ENCODE assay signal across 9 mouse cellular contexts in genomic region chr2:170469616-170470308, GRCm38 (mm10). TPM values are rescaled to one million over a fixed set of nuclear protein-coding genes. Genes with fewer than 3 reads are reported as not detected.
DNase-seq lines count a peak whose midpoint lies in the region; ATAC-seq and TF ChIP-seq lines count a peak whose summit lies in the region.
"Had no signal": no experiment of that assay in that cellular context is flagged by ENCODE, and none has a peak within 500 bp of the region (broad histone marks: within the 10 kb centered on the region; RNA-seq: fewer than 3 reads in every experiment).

No protein-coding gene starts in this region.

- H3K27ac ChIP-seq in embryonic facial prominence, embryonic 14.5 days (replicated peaks; ENCODE audit: low read depth, low read length), result no peak overlapping the region
- no peak overlapping the region for H3K27ac ChIP-seq in hindbrain, postnatal 0 days
- H3K27ac ChIP-seq in left cerebral cortex, adult 2 months, result no peak overlapping the region
- H3K27ac ChIP-seq: liver, embryonic 14.5 days had no signal

- H3K4me3 ChIP-seq in embryonic facial prominence, embryonic 14.5 days (ENCODE audit: low read depth, low read length), result no peak overlapping the region
- no peak overlapping the region for H3K4me3 ChIP-seq in hindbrain, postnatal 0 days (ENCODE audit: low read length)
- no peak overlapping the region for H3K4me3 ChIP-seq in left cerebral cortex, adult 2 months

- TF ChIP-seq CTCF in hindbrain, postnatal 0 days (IDR thresholded peaks at IDR 0.05; ENCODE audit: low read depth), result no peak
- TF ChIP-seq CTCF in left cerebral cortex, adult 2 months (IDR thresholded peaks at IDR 0.05), result no peak

- H3K9me3 ChIP-seq in embryonic facial prominence, embryonic 14.5 days (ENCODE audit: control insufficient read depth, low read length), result no peaks in the 10 kb centered on the region
- H3K9me3 ChIP-seq in hindbrain, postnatal 0 days (ENCODE audit: low read length), result no peaks in the 10 kb centered on the region

- H3K36me3 ChIP-seq in embryonic facial prominence, embryonic 14.5 days (ENCODE audit: control insufficient read depth, insufficient read depth, low read length), result no peaks in the 10 kb centered on the region
- no peaks in the 10 kb centered on the region for H3K36me3 ChIP-seq in hindbrain, postnatal 0 days (ENCODE audit: insufficient read depth, low read length)

- intact Hi-C loops in left cerebral cortex, adult 2 months (cut with DNase I), result no loop called here

- WGBS in embryonic facial prominence, embryonic 14.5 days, result 8% methylated on average over 10 of the region's 10 CpGs
- WGBS in hindbrain, postnatal 0 days, result 18% methylated on average over 10 of the region's 10 CpGs

- peak overlapping the region; percentile 7; the same call in 1 of the 2 replicates for H3K4me2 ChIP-seq in embryonic facial prominence, embryonic 14.5 days (ENCODE audit: low read depth, low read length)
- H3K4me2 ChIP-seq in hindbrain, postnatal 0 days (ENCODE audit: low read depth, low read length), result peak overlapping the region; percentile 23; the same call in 1 of the 2 replicates

- no peak for ATAC-seq in embryonic facial prominence, embryonic 14.5 days (ENCODE audit: low read depth)
- peak; percentile 66; the same call in 1 of the 2 replicates for ATAC-seq in hindbrain, postnatal 0 days

- no peak overlapping the region for H3K9ac ChIP-seq in embryonic facial prominence, embryonic 14.5 days (ENCODE audit: low read depth, low read length)
- no peak overlapping the region for H3K9ac ChIP-seq in hindbrain, postnatal 0 days (replicated peaks; ENCODE audit: low read length)
- H3K9ac ChIP-seq: liver, embryonic 14.5 days had no signal

- no peaks in the 10 kb centered on the region; the same call in 1 of the 2 replicates for H3K27me3 ChIP-seq in embryonic facial prominence, embryonic 14.5 days (replicated peaks; ENCODE audit: control insufficient read depth, insufficient read depth, low read length)
- no peaks in the 10 kb centered on the region for H3K27me3 ChIP-seq in hindbrain, postnatal 0 days (ENCODE audit: insufficient read depth, low read length)

- DNase-seq in layer of hippocampus, adult 11-12 months (ENCODE audit: low spot score), result peak; percentile 53
- no peak for DNase-seq in layer of hippocampus, adult 9-10 months (ENCODE audit: low spot score)
- DNase-seq in R1 (ENCODE audit: low read depth, low spot score), result peak; percentile 94
- peak; percentile 57 for DNase-seq in embryonic facial prominence, embryonic 14.5 days (ENCODE audit: low spot score)
- DNase-seq in hindbrain, postnatal 0 days (ENCODE audit: low spot score), result peak; percentile 61
- peak; percentile 18 to 36 for DNase-seq in left cerebral cortex, adult 2 months (ENCODE audit: extremely low spot score in 1 of 2, low spot score in 2 of 2)
- peak; percentile 48 to 68 for DNase-seq in right cerebral cortex, postnatal 10 days (ENCODE audit: low spot score in 2 of 2)
- no peak for DNase-seq in spleen, postnatal 14 days (ENCODE audit: low spot score in 2 of 2)

- H3K4me1 ChIP-seq in embryonic facial prominence, embryonic 14.5 days (ENCODE audit: control insufficient read depth, insufficient read depth, low read length), result peaks cover 8% of the 10 kb centered on the region; the same call in 1 of the 2 replicates
- no peaks in the 10 kb centered on the region for H3K4me1 ChIP-seq in hindbrain, postnatal 0 days (ENCODE audit: insufficient read depth, low read length)

RNA-seq across cellular contexts. Expression of gene Pfdn4, which starts 26.5 kb away (rescaled TPM):
- polyA plus RNA-seq in embryonic facial prominence, embryonic 14.5 days (2014; fragmentation: Nextera tagmentation; extraction: Ambion mirVana), result 82.4 and 87.6 TPM in 2 replicates
- total RNA-seq in hindbrain, postnatal 0 days (2014; rRNA removed), result 67.7 and 94.6 TPM in 2 replicates
- 147 and 154 TPM in 2 replicates for polyA plus RNA-seq in hindbrain, postnatal 0 days (2015; fragmentation: Nextera tagmentation; extraction: Ambion mirVana)
- total RNA-seq in left cerebral cortex, adult 2 months (2021), result 10 to 100 TPM; 30.5 to 31.7 TPM

RNA-seq across cellular contexts. Expression of gene Cyp24a1, which starts 27.2 kb away (rescaled TPM):
- polyA plus RNA-seq in embryonic facial prominence, embryonic 14.5 days (2014; fragmentation: Nextera tagmentation; extraction: Ambion mirVana), result not detected in 2 replicates
- not detected in 2 replicates for total RNA-seq in hindbrain, postnatal 0 days (2014; rRNA removed)
- 0.08 and 0.09 TPM in 2 replicates for polyA plus RNA-seq in hindbrain, postnatal 0 days (2015; fragmentation: Nextera tagmentation; extraction: Ambion mirVana)
- not detected for total RNA-seq in left cerebral cortex, adult 2 months (2021)
- polyA plus RNA-seq: liver, embryonic 14.5 days had no signal

RNA-seq across cellular contexts. Expression of gene Bcas1, which starts 42.1 kb away (rescaled TPM):
- polyA plus RNA-seq in embryonic facial prominence, embryonic 14.5 days (2014; fragmentation: Nextera tagmentation; extraction: Ambion mirVana), result 0.90 and 2.5 TPM in 2 replicates
- 22.6 and 40.6 TPM in 2 replicates for total RNA-seq in hindbrain, postnatal 0 days (2014; rRNA removed)
- polyA plus RNA-seq in hindbrain, postnatal 0 days (2015; fragmentation: Nextera tagmentation; extraction: Ambion mirVana), result 34.6 and 41.3 TPM in 2 replicates
- 10 to 100 TPM; 40.3 to 46.1 TPM for total RNA-seq in left cerebral cortex, adult 2 months (2021)

Comparison
In these comparisons a context has a peak if more than half of its experiments do, and no peak if none do; other contexts are left out.
1. DNase-seq: peak in layer of hippocampus, adult 11-12 months (single experiment), R1 (single experiment), embryonic facial prominence, embryonic 14.5 days (single experiment), hindbrain, postnatal 0 days (single experiment), left cerebral cortex, adult 2 months (2 of 2) and right cerebral cortex, postnatal 10 days (2 of 2); none in layer of hippocampus, adult 9-10 months (single experiment) and spleen, postnatal 14 days (0 of 2).